Mouse (Mus musculus) brain, embryonic 14.5 days (tissue): ENCODE measurements around the gene Hoxa13. TPM values are rescaled to one million over a fixed set of nuclear protein-coding genes. Genes with fewer than 3 reads are reported as not detected.
A peak's percentile ranks its signal among the peaks of the same experiment; 100 is the strongest.

Experiments used
- DNase-seq: peaks from one replicate; pipeline ENCODE4 v3.0.0-alpha.2; 2011; ENCODE audit warnings: low read depth
- CTCF ChIP-seq: fragments of 200-500 bp; IDR thresholded peaks from 2 replicates; pipeline ENCODE4 v1.5.1; 2012; ENCODE audit warnings: inconsistent platforms, mild to moderate bottlenecking, moderate library complexity, borderline replicate concordance; ENCODE audit not compliant: insufficient read depth, insufficient read length; ENCODE audit errors: extremely low read depth
- POLR2A ChIP-seq: fragments of 200-500 bp; IDR thresholded peaks from 2 replicates; pipeline ENCODE4 v1.6.1; 2012; ENCODE audit warnings: mild to moderate bottlenecking, inconsistent platforms, borderline replicate concordance; ENCODE audit not compliant: poor library complexity, insufficient read depth, insufficient read length, severe bottlenecking; ENCODE audit errors: extremely low read depth
- polyA plus RNA-seq: library from polyadenylated mRNA; depleted of rRNA; stranded (reverse); fragments of >200 nt; gene quantifications from 2 replicates; pipeline ENCODE4 v1.2.3, GENCODE M21; 2012

Hoxa13 gene
- polyA plus RNA-seq, 1 experiment: not detected

- TF ChIP-seq POLR2A (no peak), CTCF (no peak)
- DNase-seq: no peak
These were observed 6.5 kb upstream of the Hoxa13 start for GRCm38 (mm10) chr6:52267221-52267620.

- no peak for DNase-seq
- no peak for TF ChIP-seq CTCF
- TF ChIP-seq POLR2A: no peak
These were observed 5.9 kb upstream of the Hoxa13 start for GRCm38 (mm10) chr6:52266666-52266985.

GRCm38 (mm10) chr6:52265913-52266665 is 5.4 kb upstream of the Hoxa13 start:
- TF ChIP-seq CTCF (no peak), POLR2A (no peak)
- no peak for DNase-seq

- no peak for DNase-seq
These were observed 4.7 kb upstream of the Hoxa13 start for GRCm38 (mm10) chr6:52265306-52265912.

GRCm38 (mm10) chr6:52264106-52264790 is 3.6 kb upstream of the Hoxa13 start:
- DNase-seq: no peak
- TF ChIP-seq CTCF: no peak
- no peak for TF ChIP-seq POLR2A

More at GRCm38 (mm10) chr6:52265306-52265912, 4.7 kb upstream of the Hoxa13 start:
- TF ChIP-seq CTCF (no peak), POLR2A (no peak)

- DNase-seq: no peak
- no peak for TF ChIP-seq CTCF
- TF ChIP-seq POLR2A: no peak
These were observed 2.6 kb upstream of the Hoxa13 start for GRCm38 (mm10) chr6:52263321-52263585.

GRCm38 (mm10) chr6:52262463-52263320 is 2.0 kb upstream of the Hoxa13 start:
- no peak for TF ChIP-seq CTCF
- no peak for TF ChIP-seq POLR2A
- DNase-seq: no peak

GRCm38 (mm10) chr6:52261751-52262462 is 1.2 kb upstream of the Hoxa13 start:
- DNase-seq: peak; percentile 15

GRCm38 (mm10) chr6:52259811-52260261 is 844 bp downstream of the Hoxa13 start:
- DNase-seq: no peak
- TF ChIP-seq POLR2A (no peak), CTCF (no peak)

More at GRCm38 (mm10) chr6:52261751-52262462, 1.2 kb upstream of the Hoxa13 start:
- no peak for TF ChIP-seq CTCF
- TF ChIP-seq POLR2A: no peak

- TF ChIP-seq CTCF: no peak
- TF ChIP-seq POLR2A: no peak
- peak; percentile 39 for DNase-seq
These were observed 1.4 kb downstream of the Hoxa13 start for GRCm38 (mm10) chr6:52259081-52259790.
